10 mouse cellular contexts compared by ENCODE assay signal in the genomic region with DNA sequence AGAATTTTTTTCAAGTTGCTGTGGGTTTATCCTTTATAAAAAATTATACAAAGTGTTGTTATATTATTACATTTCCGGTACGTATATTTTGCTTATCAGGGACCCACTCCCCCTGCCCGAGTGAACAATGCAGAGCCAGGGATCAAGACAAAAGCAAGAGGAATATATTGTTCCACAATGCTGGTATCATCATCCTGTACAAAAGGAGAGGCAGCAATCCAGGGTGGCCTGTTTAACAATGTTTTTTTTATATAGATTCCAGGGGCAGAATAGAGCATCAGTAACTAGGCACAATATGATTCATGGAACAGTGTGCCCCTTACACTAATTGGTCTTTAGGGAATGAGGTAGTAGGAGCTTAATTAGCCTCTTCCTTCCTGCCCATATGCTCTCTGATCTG. TPM values are rescaled to one million over a fixed set of nuclear protein-coding genes. Genes with fewer than 3 reads are reported as not detected.
ATAC-seq lines count a peak whose summit lies in the region.
"Not testable (repeated sequence)": the region's sequence is repeated elsewhere in the genome, so short reads cannot be mapped to it uniquely, and the experiment has no call there.
"Had no signal": no experiment of that assay in that cellular context is flagged by ENCODE, and none has a peak within 500 bp of the region (broad histone marks: within the 10 kb centered on the region; RNA-seq: fewer than 3 reads in every experiment).

No protein-coding gene starts in this region.

- not testable (repeated sequence) for H3K4me2 ChIP-seq in midbrain, embryonic 12.5 days (replicated peaks); midbrain, embryonic 13.5 days (replicated peaks)

- not testable (repeated sequence) for H3K27ac ChIP-seq in midbrain, embryonic 12.5 days (replicated peaks); midbrain, embryonic 13.5 days

- not testable (repeated sequence) for H3K4me3 ChIP-seq in midbrain, embryonic 12.5 days; midbrain, embryonic 13.5 days (replicated peaks)

- H3K4me1 ChIP-seq in midbrain, embryonic 12.5 days; midbrain, embryonic 13.5 days (replicated peaks): not testable (repeated sequence)

- peak; percentile 56; the same call in 1 of the 2 replicates for ATAC-seq in midbrain, embryonic 12.5 days (ENCODE audit: low FRiP score, low read depth)
- ATAC-seq in midbrain, embryonic 13.5 days: 0 out of 2 replicates have a peak, but pooled peaks have one; percentile 50

- WGBS in midbrain, embryonic 12.5 days: no CpG with 5 or more reads among the region's 3 CpGs
- WGBS in midbrain, embryonic 13.5 days: no CpG with 5 or more reads among the region's 3 CpGs

- not testable (repeated sequence) for H3K9ac ChIP-seq in midbrain, embryonic 12.5 days (replicated peaks); midbrain, embryonic 13.5 days (replicated peaks)

- not testable (repeated sequence) for H3K36me3 ChIP-seq in midbrain, embryonic 12.5 days; midbrain, embryonic 13.5 days

- H3K9me3 ChIP-seq in midbrain, embryonic 12.5 days; midbrain, embryonic 13.5 days: not testable (repeated sequence)

- not testable (repeated sequence) for H3K27me3 ChIP-seq in midbrain, embryonic 12.5 days; midbrain, embryonic 13.5 days

RNA-seq across cellular contexts. Expression of a gene that starts 30.1 kb away (rescaled TPM):
- polyA plus RNA-seq in midbrain, embryonic 12.5 days (2016; fragmentation: Nextera tagmentation; extraction: Ambion mirVana): not detected in 2 replicates
- not detected in 2 replicates for polyA plus RNA-seq in midbrain, embryonic 13.5 days (2015; fragmentation: Nextera tagmentation; extraction: Ambion mirVana)
- polyA plus RNA-seq: activated CD4-positive, CD25-positive, alpha-beta regulatory T cell, adult 4 months; adrenal gland, adult 2 months; brain, embryonic 14.5 days; C2C12; cerebellum, adult 2 months; G1E; Patski had no signal

RNA-seq across cellular contexts. Expression of a gene that starts 30.5 kb away (rescaled TPM):
- not detected in 2 replicates for polyA plus RNA-seq in midbrain, embryonic 12.5 days (2016; fragmentation: Nextera tagmentation; extraction: Ambion mirVana)
- not detected in 2 replicates for polyA plus RNA-seq in midbrain, embryonic 13.5 days (2015; fragmentation: Nextera tagmentation; extraction: Ambion mirVana)
- polyA plus RNA-seq: activated CD4-positive, CD25-positive, alpha-beta regulatory T cell, adult 4 months; adrenal gland, adult 2 months; brain, embryonic 14.5 days; C2C12; CD4-positive, CD25-positive, alpha-beta regulatory T cell, adult 4 months; cerebellum, adult 2 months; G1E; Patski had no signal
